Mouse (Mus musculus) thymus, postnatal 10 days (tissue): Measurements from ENCODE around the gene Vps37c.
A peak's percentile ranks its signal among the peaks of the same experiment; 100 is the strongest.

Experiments
- DNase-seq, 2 experiments: peaks; one replicate each; pipeline ENCODE4 v3.0.0; 2021; ENCODE audit warnings: low spot score in 2 of 2

Gene Vps37c

DNA sequence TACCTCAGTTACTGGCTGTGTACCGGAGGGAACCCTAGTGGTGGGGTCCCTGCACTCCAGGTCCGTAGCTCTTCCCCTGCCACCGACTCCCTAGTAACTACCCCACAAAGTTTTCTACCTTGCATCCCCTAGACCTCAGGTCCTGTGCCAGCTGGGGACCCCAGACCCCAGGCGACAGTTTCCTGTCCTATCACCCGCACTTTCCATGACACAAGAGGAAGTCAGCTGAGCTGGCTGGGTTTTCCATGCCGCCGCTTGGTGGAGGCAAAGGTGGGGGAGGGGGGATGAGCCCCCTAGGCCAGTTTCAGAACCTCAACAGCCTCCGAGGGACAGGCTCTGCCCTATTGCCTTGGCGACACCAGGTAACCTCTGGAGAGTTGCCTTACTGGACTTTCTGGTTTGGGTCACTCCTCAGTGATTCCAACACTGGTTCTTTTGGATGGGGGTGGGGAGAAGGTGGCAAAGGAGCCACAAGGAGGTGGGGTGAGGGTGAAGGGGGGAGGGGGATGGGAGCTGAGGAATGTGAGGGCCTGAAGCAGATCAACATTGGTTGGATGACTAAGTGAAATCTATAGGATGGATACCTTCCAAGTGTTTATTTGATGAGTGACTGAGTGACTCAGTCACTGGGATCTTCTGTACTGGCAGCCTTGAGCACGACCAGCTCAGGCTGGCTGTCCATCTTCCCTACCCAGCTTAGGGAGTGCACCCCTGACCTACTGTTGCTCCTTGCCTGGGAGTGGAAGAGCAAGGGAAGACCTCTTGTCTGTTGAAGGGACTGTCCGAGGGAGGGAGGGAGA, 52.3 kb downstream of the Vps37c start:
- DNase-seq: peak; percentile 77

DNA sequence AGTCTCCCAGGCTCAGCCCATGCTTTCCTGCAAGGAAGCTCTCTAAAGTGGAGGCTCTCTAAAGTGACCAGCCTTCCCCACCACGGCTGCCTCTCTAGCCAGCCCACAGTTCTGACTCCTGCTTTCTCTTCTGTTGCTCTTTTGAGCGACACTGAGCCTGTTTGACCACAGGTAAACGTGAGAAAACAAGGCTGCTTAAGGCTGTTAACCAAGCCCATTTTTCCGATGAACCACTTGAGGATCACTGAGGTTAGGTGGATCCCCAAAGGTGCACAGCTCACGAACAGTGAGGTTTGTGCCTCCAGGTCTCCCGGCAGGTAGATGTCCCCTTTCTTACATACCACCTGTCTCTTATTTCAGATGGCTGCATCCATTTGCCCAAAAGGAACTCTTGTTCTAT, 53.6 kb downstream of the Vps37c start:
- DNase-seq: no peak

DNA sequence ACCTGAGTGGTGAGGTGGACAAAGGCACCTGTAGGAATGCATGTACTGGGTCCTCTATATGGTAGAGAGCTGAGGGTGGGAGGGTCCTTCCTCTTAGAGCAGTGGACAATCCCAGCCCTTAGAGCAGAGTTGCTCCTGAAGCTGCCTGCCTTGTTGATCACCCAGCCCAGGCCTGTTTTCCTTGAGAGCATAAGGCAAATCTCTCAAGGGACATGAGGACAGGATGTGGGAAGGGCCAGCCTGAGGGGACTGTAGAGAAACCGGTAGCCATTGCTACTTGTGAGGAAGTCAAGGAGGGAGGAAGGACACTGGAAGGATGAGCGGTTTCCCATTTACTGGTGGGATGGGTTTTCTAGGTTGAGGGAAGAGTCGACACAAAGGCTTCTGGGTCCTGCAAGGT, 54.0 kb downstream of the Vps37c start:
- DNase-seq: no peak

DNA sequence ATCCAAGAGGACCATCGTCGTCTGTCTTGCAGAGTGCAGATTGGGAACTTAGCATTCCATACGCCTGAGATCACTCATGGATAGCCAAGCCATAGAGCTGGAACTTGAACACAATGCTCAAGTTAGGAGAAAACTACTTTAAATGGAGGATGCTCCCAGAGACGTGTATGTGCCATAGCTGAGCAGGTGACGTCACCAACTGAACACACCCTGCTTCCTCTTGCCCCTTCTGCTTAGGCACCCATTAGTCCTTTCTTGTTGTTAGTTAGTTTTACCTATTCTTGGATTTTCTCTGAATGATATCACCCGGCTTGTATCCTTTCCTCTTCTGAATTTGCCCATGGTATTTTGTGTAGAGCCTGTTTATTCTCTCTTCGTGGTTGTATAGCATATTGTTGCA, 58.6 kb downstream of the Vps37c start:
- no peak for DNase-seq

DNA sequence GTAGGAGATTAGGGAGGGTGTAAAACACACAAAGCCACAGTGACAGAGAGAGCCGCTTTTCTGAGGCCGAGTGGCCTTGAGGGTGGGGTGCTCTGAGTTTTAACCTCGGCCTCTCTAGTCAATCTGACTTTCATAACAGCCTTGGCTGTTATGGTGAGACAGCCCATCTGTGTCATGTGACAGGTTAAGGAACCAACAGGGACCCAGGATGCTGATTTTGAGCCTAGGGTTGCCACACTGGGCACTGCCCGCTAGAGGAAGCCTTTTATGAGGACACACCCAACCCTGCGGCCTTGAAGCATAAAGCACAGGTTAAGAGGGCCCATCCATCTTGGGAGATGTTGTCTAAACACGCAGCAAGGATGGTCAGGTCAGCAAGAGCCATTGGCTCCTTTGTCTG, 59.2 kb downstream of the Vps37c start:
- DNase-seq: no peak

DNA sequence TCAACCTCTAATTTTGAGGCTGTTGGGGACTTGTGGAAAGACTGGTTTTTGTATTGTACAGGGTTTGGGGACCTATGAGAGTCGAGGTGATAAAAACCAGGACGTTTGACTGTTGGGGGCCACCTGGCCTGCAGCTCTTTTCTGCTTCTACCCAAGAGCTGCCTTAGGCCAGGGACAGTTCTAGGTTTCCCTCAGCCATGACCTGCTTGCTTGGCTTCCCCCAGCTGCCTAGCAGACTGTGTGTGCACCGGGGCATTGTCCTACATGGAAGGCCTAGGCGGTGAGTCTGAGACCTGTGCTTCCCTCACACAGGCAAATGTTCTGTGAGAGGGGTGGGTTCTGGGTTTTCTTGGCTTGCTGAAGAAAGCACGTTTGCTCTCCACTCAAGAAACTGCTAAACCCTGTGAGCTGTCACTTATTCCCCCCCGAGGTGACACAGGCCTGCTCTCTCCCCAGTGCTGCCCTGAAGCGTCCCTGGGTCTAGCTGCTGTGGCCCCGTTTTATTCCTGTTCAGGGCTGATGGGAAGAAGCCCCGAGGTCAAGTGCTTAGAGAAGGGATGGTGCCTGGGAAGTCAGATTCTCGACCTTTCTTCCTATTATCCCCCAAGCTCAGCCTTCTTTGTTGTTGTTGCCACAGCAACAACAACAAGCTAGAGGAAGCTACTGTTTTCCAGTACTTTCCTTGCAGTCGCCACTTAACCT, 60.0 kb downstream of the Vps37c start:
- DNase-seq: no peak

DNA sequence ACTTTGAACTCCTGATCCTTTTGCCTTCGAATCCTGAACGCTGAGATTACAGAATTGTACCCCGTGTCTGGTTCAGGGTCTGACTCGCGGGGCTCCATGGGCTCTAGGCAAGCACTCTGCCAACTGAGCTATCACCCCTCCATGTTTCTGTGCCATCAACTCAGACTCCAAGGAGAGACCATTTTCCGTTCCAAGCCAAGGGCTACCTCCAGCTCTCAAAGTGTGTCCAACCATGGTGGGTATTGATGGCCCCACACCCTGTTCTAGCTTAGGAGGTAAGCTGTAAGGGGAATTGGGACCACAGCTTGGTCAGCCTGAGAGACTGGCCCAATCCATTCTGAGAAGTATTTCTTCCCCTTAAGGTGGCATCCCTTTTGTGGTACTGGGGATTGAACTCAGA, 60.8 kb downstream of the Vps37c start:
- no peak for DNase-seq

DNA sequence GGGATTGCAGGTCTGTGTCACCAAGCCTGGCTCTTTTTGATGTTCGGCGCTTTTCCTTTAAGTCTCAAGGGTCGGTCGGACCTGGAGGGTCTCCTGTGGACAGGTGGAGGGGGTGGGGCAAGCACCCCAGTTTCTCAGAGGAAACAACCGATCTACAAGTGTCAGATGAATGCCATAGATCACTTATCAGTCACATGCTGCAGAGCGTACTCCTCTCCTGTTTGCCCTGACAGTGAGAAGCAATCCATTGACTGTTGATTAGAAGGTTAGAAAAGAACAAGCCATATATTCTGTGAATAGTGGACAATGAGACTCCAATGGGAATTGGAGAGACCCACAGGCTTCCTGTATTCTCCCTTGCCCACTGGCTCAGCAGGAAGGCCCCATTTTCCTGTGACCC, 61.6 kb downstream of the Vps37c start:
- no peak for DNase-seq

DNA sequence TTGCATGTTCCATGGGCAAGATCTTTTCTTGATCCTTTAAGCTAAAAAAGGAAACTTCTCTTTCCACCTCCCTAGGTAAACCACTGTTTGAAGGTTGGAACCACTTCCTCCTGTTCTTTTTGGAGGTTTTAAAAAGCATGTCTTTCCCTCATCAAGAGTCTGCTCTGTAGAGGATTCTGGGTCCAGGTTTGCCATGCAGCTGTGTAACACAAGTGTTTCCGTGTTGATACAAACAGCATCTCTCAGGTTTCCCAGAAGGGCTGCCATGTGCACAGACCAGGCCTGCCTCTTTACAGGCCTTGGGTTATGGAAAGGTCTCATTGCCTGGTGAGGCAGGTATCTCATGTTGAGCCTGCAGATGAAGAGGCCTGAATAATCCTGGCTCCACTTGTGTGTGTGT, 63.1 kb downstream of the Vps37c start:
- peak; percentile 57 to 58 for DNase-seq

DNA sequence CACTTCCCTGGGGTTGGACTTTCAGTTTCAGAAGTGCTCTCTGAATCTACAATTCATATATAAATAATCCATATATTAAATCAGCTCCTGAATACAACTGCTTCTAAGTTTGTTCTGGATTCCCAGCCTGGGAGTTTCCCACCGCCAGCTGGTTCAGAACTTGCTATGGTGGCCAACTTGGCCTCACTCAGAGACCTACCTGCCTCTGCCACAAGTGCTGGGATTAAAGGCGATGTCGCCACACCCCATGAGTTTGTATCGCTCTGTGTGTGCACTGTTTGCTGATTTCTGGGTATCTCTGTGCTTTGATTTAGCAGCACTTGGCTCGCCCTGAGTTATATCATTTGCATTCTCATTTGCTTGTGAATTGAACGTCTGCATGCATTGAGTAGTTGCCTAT, 63.6 kb downstream of the Vps37c start:
- DNase-seq: no peak

DNA sequence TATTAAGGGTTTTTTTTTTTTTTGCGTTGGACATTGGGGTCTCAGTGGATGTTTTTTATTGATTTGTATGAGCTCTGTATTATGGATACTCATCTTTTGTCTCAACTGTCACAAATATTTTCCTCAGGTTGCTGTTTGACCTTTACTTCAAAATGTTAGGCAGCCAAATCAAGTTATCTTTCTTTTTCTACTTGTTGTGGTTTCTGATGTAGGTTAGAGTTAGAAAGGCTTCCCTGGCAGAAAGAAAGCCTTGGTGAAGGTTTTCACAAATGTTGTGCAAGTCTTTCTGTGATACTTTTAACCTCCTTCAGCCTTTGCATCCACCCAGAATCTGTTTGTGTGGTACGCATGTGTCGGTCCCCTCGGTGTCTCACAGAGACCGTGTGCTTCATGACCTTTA, 64.1 kb downstream of the Vps37c start:
- DNase-seq: no peak

DNA sequence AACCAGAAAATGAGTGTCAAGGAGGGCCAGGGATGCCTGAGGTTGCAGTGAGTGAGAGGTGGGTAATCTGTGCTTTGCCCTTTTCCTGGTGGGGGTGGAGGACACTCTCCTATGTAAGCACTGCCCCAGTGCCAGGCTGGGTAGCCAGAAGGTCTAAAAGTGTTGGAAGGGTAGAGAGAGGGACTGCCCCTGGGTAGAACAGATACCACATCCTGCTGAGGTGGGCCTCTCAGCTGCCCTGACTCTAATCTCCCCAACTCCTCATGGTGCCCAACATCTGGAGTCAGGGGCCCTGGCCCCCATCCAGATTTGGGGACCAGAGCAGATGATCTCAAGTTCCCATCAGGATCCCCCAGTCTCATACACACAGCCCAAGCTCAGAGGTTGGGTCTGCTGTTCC, 68.6 kb downstream of the Vps37c start:
- no peak for DNase-seq

DNA sequence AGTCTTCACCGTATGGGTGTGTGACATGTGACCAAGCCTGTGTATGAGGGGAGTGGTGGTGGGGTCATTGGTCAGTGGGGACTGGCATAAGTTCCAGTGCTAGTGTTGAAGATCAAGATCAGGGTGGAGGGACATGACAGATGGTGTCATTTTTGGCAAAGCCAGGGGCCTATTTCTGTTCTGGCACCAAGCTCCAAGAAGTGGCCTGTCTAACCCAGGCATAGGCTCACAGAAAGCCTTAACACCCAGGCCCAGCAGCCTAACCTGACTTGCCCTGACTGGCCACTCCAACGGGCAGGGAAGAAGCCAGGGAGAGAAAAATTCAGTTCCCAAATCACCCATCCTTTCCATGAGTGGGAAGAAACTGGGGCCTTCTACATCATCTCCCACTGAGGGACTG, 69.0 kb downstream of the Vps37c start:
- no peak for DNase-seq

DNA sequence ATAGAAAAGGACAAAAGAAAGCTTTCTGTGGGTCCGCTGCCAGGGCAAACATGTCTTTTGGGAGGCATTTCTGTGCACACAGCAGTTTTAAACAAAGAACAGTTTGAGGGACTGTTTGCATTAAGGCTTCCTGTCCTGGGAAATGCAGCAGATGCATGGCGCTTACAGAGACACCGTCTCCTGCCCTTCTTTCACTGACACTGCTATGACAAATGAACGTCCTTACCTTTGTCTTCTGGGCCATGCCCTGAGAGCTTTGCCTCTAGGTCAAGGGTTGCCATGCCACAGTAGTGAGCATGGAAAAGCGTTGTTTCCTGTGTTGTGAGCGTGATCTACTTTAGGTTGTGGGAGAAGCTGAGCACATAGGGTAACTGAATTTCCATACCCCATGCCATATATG, 70.2 kb downstream of the Vps37c start:
- DNase-seq: no peak

DNA sequence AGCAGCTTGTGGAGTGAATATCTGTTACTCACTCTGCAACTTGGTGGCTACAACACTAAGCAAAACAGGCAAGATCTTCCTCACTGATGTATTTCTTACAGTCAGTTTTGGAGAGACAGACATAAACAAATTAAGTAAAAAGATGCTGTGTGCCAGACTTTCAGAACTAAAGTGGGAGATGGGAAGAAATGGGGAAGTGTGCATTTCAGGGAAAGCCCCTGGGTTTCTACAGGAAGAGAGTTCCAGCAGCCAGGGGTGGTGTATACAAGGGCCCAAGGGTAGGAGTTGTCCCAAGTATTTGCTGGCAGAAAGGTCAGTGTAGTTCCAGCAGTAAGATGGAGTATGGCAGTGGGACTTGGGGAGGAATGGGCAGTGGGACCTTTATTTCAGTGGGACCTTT, 71.0 kb downstream of the Vps37c start:
- no peak for DNase-seq

DNA sequence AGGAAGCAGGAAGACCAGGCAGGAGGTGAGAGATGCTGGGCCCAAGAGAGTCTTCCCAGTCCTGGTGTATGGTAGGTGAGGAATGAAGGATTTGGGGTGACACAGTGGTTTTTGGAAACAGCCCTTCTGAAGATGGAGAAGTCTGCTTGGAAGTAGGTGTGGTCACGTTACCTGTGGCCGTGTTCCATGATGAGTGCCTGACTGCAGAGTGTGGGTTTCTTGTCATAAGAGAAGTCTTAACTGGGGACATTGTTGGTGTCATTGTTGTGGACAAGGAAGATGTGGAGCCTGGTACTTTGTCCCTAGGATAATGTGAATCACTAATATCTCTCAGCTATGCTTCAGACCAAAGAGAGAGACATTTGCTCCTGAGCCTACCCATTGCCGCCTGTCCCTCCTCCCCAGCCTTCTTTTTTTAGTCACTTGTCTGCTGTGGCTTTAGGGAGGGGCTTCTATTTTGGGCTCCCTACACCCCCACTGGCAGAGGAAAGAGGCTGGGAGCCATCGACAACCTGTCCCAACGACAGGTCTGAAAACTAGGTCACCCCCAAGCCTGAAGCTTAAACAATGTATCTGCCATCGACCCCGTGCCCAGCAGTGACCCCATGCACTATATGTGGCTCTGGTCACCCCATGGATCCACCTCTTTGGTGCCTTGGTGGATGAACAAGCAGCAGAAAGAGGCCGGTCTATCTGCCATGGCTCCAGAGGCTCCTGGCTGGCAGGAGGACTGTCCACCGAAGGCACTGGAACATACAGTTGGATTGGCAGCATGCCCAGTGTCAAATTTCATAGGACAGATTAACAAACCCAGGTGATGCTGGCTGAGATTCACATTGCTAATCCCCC, 71.7 kb downstream of the Vps37c start:
- peak in 1 of 2 experiments; percentile 53 for DNase-seq

DNA sequence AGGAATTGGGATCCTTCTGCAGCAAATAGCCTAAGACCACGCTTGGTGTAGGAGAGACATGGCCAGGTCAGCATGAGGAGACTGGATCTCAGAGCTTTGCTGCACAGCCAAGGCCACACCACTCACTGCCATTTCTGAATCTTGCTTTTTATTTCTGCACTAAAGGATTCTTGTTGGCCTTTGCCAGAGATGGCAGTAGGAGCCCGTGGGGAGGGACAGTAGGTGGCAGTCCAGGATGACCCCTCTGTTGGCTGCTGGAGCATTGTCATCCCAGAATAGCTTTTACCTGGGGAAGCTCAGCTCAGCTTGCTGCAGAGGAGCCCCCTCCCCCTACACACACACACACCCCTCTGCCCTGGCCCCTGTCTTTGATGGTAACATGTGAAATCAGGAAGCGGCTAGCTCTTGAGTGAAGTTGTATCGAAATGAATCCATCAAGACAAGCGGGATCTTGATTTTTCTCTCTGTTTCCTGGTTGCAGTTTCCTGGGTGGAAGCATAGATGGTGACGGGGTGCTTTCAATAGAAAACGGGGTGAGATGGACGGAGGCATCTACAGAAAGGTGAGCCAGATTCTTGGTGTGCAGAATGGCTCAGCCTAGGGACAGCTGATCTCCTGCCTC, 73.4 kb downstream of the Vps37c start:
- no peak for DNase-seq

DNA sequence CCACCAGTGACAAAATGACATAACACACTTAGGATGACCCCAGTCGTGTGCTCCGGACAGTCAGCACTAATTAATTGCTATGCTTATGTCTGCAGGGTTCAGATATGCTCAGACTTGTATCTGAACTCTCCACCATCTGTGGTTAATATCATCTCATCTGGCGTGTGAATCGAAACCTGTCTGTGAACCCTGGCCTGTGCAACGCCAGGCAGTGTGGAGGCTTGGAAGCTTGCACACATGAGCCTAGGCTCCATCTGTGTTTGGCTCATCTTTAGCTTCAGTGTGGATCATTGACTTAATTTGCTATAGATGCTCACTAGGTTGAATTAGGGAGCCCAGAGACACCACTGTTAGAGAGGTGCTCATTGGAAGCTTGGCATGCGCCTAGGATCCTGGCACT, 73.9 kb downstream of the Vps37c start:
- no peak for DNase-seq

DNA sequence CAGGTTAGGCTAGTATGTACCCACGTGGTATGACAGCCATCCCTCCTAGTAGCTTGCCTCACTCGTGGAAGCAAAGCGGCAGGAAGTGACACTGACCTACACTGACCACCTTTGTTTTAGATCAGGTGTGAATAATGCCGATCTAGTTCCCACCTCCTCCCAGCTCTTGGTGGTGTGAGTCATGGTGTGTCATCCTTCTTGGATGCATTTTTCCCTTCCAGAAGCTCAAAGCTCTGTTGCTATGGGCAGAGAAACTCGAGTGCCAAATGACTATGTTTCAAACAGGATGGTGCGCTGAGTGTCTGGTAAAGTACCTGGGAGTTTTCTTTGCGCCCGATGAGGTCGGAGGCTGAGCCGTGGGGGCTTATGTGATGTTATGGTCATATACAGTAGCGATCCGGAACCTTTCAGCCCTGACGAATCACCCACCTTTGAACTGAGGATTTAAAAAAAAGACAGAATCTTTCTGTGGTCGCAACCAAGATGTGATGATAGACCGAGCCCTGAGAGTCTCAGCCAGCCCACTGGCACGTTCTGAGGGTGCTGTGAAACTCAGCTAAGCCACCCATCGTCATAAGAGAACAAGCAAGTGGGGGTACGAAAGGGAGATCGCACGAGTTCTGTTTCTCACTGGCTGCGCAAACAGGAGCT, 75.0 kb downstream of the Vps37c start:
- no peak for DNase-seq
